Mouse (Mus musculus): Measurements from ENCODE around the gene Ces2g.

Ces2g gene

DNA sequence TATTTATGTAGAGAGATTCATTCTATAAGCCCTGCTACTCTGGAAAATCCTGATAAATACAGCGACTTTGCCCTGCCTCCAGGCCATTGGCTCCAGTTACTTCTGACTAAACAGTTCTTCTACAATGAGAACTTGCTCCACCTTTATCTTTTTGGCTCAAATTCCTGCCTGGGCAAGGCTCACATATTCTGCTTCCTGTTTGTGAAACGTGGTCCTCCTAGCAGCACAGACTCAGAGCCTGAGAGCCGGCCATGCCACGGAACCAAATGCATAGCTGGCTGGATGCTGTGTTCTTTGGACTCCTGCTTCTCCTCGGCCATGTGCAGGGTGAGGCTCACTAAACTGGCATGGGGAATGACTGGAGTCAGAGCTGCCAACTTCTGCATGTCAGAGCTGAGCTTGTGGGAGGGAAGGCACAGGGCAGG lies at the start of gene Ces2g:
Ces2g (plus strand) TSS at position 182 of the 425 bp plus-strand sequence.
- peak; percentile 62 for DNase-seq (ENCODE audit: low read depth)

DNA sequence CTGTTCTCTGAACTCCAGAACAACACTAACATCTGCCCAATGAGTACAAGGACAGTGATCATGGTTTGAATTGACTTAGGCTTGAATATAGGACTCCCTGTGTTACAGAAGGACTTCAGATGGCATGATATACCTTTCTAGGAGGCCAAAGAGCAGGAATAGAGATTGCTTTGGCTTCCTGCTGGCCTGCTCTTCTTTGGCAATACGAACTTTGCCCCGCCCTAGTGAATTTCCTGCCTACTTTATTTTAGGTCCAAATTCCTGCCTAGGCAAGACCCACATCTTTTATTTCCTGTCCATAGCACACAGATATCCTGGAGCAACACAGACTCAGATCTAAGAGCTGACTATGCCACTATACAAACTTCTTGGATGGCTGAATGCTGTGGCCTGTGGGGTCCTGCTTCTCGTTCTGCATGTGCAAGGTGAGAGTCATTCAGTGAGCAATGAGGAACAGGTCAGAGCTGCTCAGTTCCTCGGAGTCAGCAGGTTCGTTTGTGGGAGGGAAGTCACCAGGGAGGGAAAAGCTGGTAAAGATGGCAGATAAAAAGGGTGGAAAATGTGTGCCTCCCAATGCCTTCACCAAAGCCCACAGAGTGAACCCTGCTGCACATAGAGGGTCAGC lies 35.4 kb upstream of the Ces2g start, which contains the start of gene Ces2e:
Ces2e (plus strand) TSS at position 289 of the 625 bp plus-strand sequence.
- DNase-seq (ENCODE audit: low read depth), result no peak

DNA sequence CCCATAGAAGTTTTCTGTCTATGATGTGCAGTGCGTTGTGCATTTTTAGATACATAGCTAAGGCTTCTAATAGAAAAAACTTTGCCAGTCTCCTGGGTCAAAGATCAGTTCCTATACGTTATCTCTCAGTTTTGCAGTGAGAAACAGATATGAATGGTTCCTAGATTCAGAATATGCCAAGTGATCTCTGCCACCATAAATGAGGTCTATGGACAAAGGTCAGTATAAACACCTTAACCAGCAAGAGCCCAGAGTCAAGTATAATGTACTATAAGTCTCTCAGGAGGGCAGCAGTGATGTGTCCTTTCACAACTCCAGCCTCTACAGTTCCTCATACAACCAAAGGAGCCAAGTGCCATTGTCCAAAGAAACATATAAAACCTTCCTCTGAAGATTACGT lies 34.2 kb upstream of the Ces2g start:
- DNase-seq (ENCODE audit: low read depth), result no peak

DNA sequence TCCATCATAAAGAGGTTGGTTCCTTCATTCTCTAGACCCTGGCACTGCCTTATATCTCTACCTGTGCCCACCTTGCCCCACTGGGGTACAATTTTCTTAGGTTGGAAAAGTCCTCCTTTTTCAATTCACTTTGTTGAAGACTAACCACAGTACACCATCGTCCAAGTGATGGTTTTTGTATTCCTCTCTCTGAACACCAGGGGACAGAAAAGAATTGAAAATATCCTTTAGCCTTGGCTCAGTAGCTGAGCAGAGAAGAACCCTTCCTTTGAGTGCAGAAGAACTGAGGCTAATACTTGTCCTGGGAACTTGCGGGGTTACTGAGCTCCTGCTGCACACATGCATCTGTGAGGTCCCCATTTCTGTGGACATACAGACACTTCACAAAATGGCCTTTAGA lies 16.9 kb upstream of the Ces2g start:
- no peak for DNase-seq (ENCODE audit: low read depth)

DNA sequence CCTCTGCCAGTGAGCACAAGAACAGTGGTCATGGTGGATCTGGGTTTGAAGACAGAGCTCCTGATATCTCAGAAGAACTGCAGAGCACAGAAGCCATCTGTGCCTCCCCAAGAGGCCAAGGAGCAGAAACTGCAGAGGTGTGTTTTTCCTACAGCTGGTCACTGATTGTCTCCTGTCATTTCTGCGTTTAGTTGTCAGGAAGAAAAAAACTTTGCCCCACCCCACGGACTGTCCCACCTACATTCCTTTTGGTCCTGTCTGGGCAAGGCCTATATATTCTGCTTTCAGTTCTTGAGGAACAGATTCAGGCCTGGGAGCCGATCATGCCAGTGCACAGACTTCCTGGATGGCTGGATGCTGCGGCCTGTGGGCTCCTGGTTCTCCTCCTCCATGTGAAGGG lies 14.5 kb upstream of the Ces2g start, which contains the start of gene Ces2f:
Ces2f (plus strand) TSS at position 301 of the 400 bp plus-strand sequence.
- no peak for DNase-seq (ENCODE audit: low read depth)

DNA sequence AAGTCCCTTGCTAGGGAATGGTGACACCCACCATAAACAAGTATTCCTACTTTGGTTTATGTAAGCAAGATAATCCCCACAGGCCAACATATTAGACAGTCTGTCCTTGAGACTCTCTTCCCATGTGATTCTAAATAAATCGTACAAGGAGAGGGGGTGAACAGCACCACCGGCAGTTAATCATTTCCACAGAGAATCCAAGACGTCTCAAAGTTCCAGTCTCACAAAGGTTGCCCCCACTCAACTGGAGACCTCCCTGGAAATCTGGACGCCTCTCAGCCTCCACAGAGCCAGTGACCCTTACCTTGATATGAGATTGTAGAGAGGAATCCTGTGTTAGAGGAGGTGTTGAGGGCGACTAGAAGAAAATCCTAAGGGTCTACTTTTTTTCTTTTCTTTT lies 12.5 kb upstream of the Ces2g start:
- DNase-seq (ENCODE audit: low read depth), result no peak

DNA sequence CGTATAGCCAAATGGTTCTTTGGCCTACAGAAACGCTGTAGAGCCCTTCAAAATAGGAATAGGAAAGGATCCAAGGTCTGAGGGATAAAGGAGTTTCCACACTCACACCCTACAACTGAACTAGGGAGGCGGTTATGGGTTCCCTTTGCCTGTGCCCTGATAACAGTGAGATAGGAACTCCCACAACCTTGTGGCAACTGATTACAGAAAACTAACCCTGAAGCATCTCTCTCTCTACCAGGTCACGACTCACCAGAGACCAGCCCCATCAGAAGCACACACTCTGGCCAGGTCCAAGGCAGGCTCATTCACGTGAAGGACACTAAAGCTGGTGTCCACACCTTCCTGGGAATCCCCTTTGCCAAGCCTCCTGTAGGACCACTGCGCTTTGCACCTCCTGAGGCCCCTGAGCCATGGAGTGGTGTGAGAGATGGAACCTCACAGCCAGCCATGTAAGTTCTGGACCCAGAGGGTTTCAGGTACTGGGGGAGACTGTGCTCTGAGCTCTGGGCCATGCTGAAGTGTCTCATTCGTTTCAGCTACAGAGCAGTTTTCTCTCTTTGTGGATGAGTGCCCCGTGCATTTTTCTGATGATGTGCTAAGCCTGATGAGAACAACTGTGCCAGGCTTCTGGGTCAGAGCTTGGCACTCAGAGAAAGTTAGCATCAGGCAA lies 847 bp downstream of the Ces2g start:
- no peak for DNase-seq (ENCODE audit: low read depth)

DNA sequence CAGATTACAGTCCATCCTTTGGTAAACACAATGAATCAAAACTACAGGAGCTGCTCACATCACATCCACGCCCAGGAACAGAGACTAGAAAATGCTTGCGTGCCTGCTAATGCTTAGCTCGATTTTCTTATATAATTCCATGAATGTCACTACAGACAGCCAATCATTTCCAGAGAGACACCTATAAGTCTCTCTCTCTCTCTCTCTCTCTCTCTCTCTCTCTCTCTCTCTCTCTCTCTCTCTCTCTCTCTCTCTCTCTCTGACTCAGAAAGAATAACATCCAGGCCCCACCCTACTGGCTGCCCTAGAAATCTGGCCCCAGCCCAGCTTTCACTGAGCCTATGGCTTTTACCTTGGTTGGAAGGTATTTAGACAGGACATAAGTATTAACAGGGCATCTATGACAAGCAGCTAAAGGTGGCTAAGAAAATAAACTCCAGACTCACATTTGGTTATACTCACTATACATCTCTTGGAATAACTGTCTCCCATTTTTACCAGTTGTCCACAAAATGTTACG lies 1.9 kb downstream of the Ces2g start:
- DNase-seq (ENCODE audit: low read depth), result no peak

DNA sequence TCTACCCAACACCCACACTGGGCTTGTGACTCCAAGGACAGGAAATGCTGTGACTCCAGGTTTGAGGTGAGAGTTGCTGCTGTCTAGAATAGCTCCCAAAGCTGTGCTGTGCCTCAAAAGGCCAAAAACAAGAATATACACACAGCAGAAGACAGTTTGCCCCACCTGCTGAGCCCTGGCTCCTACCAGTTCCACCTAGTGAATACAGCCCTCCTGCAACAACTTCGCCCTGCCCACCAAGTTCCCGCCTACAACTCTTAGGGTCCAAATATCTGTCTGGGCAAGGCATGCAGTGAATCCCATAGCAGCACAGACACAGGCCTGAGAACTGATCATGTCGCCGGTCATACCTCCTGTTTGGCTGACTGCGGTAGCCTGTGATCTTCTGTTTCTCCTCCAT lies 22.6 kb downstream of the Ces2g start:
- no peak for DNase-seq (ENCODE audit: low read depth)

DNA sequence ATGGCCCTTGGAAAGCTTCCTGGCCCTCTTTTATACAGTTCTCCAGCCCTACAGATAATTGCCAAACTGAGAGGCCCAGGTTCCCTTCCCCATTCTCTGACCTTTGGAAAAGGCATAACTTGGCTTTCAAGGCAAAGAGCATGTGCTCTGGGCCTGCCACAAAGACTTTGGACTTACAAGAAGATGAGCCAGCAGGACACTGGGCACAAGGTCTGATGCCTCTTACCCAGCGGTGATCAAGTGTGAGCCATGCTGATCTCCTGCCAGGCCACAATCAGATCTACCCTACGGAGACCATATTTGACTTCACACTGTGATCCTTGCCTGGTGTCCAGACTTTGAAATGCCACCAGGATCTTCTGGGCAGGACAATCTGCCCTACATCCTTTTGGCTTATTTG lies 23.4 kb downstream of the Ces2g start:
- DNase-seq (ENCODE audit: low read depth), result no peak

DNA sequence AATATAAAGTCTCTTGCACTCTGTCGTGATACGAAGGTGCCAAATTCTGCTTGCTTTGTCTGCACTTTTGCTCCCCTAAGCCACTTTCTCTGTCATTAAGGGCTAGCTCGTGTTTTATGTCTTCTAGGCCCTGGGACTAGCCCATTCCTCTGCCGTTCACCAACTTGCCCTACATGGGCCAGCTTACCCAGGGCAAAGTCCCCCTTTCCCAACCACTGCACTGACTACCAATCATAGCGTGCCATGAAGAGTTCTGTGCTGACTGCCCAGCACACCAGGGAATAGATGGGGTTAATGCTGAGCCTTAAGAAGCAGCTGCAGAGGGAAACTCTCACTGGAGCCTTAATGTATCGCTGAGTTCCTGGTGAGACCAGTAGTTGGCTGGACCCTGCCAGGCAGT lies 36.7 kb downstream of the Ces2g start:
- DNase-seq (ENCODE audit: low read depth), result no peak

DNA sequence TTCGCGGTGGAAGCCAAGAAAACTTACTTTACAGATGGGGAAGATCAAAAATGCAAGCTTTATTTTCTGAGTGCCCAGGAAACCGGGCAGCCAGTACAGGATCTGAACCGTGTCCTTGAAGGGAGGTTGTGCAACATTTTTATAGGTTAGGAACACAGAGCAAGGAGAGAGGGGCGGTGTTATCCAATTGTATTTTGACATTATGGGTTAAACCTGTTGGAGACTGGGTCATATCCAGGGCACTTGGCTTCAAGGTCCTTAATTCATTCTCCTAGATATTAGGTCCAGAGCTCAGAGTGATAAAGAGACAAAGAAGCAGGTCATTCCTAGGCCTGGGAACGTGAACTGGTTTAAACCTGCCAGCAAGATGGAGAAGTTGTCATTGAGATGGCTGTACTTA lies 37.7 kb downstream of the Ces2g start:
- DNase-seq (ENCODE audit: low read depth), result no peak

DNA sequence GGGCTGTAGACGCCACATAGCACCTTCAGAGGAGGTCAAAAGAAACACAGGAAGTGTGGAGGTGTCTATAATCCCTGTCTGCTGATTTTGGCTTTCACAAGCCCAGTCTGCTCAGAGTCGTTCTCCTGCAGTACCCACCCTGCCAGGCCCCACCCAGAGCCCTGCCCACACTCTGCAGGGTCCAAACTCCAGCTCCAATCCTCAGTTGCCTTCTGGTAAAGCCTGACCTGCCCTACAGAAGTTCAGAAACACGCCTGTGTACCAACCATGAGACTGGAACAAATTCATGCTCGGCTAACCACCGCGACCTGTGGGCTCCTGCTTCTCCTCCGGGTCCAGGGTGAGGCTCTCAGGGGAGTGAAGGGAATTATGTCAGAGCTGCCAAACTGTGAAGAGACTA lies 39.1 kb downstream of the Ces2g start, which contains the start of gene Ces2h:
Ces2h (plus strand) TSS at position 268 of the 400 bp plus-strand sequence.
- no peak for DNase-seq (ENCODE audit: low read depth)

DNA sequence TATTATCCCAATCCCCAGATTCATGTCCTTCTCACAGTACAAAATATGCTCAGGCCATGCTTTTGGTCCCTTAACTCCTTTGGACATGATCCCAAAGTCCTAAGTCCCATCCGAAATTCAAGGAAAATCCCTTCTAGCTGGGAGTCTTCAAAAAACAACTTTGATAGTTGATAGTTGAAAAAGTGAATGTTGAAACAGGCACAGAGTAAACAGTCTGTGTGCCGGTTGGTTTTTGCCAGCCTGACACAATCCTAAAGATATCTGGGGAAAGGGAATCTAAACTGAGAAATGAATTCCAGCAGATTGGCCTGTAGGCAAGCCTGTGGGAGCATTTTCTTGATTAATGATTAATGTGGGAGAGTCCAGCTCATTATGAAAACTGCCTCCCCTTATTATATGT lies 48.5 kb downstream of the Ces2g start:
- no peak for DNase-seq (ENCODE audit: low read depth)

DNA sequence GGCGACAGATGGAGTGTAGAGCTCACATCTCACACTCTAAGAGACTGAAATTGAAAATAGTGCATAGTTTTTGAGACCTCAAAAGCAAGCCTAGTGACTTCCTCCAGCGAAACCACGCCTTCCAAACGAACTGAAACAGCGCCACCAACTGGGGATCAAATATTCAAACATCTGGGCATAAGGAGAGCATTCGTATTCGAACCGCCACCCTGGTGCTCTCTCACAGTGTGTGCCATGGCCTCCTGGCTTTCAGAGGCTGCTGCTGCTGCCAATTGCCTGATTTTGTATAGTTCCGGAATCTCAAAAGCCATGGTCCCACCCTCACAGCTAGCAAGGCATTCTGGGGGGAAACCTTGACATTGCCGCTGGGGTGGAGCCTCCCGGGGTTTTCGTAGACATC lies 49.6 kb downstream of the Ces2g start:
- DNase-seq (ENCODE audit: low read depth), result no peak

DNA sequence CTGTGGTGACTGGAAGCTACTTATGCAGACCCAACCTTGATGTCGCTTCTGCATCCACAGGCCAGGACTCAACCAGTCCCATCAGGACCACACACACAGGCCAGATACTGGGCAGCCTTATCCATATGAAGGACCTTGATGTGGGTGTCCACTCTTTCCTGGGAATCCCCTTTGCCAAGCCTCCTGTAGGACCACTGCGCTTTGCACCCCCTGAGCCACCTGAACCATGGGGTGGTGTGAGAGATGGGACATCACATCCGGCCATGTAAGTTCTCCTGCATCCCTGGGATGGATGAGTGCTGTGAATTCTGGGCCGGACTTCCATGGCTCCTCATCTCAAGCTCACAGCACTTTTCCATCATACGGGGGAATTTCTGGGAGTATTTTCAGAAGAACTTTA lies 52.9 kb downstream of the Ces2g start:
- no peak for DNase-seq (ENCODE audit: low read depth)

All from fibroblast of lung, adult 2 months (primary cell).